Mouse (Mus musculus): ENCODE data around the gene Xpot.

The Xpot gene

DNA sequence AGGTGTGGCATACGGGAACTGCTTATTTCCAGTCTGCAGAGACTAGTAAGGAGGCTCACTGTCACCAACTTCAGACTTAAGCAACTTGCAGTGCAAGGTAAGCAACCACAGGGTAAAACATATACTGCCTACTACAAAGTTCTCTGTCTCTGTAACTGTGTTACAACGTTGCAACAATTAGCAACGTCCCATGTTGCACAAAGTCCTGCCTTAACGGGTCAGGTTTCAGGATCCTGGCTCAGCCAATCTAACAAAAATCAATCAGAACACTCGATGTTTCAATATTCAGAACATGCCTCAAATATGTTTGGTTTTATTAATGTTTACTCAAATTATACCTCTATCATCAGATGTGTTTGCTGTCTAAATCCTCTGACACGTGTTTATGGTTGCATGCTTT is 3.7 kb downstream of the Xpot start:
- no peak for DNase-seq (ENCODE audit: low read depth)

DNA sequence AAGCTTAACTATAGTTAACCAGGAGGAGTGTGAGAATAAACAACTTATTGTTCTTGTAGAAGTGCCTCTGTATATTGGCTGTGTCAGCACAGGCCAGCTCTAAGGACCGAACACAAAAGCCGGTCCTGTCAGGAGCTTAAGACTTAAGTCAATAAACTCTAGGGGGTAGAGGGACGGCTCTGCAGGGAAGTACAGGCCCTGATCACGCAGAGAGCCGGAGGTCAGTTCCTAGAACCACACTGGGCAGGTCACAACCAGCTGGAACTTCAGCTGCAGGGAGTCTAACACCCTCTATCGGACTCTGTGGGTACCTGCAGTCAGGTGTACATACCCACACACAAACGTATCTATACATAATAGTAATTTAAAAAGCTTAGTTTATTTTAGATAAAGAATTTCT is 10.2 kb downstream of the Xpot start:
- no peak for DNase-seq (ENCODE audit: low read depth)

GRCm38 (mm10) chr10:121615146-121615870 is 10.8 kb downstream of the Xpot start:
- DNase-seq (ENCODE audit: low read depth), result no peak

DNA sequence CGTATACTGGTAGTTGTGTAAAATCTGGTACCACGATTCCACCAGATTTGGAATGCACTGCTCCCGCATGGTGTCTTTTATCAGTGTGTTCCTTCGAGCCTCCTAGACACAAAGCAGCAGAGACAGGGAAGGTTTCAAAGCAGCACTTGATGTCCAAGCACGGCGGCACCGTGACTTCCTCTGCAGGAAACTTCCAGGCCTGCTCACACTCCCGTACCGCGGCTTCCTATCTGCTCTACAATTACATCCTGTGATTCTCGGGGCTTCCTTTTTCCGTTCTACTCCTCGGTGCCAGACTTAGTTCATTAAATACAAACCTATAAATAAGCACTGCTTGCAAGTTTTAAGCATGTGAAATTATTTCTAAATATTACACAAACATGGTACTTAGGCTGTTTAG is 12.6 kb downstream of the Xpot start:
- no peak for DNase-seq (ENCODE audit: low read depth)

GRCm38 (mm10) chr10:121612448-121612847 is 13.7 kb downstream of the Xpot start:
- no peak for DNase-seq (ENCODE audit: low read depth)

DNA sequence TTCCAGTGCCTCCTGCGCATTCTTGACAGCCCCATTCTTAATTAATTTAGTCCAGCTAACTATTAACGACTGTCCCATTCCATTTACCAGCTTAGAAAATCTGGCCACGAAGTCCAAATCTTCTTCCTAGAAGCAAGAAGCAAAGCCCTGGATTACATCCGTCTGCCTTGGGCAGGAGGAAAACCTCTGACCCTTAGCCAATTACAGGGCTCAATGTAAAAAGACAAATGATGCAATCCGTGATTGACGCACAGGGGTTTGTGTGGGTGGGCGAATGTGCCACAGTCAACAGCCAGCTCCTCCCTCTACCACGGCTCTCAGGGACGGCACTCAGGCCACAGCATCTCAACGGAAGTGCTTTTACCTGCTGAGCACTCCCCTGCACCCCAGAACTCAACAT is 14.5 kb downstream of the Xpot start:
- no peak for DNase-seq (ENCODE audit: low read depth)

DNA sequence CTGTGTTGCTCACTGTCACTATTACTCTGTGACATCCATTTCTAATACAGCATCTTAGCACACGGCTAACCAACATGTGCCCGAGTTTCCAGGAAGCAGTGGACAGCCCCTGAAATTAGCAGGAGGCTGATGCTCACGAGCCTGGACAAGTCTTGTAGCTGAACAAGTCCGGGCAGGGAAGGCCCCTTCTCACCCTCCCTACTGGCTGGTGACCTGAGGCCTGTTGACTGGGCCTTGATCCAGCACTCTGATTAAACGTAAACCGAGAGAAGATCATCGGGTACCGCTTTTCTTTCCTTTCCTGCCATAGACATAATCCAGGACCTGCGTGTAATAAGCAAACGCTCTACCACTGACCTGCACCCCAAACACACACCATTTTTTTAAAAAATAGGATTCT is 18.0 kb downstream of the Xpot start:
- no peak for DNase-seq (ENCODE audit: low read depth)

- DNase-seq (ENCODE audit: low read depth), result no peak
These were observed 21.3 kb downstream of the Xpot start for GRCm38 (mm10) chr10:121604632-121605344.

GRCm38 (mm10) chr10:121603556-121603955 is 22.6 kb downstream of the Xpot start:
- DNase-seq (ENCODE audit: low read depth), result no peak

DNA sequence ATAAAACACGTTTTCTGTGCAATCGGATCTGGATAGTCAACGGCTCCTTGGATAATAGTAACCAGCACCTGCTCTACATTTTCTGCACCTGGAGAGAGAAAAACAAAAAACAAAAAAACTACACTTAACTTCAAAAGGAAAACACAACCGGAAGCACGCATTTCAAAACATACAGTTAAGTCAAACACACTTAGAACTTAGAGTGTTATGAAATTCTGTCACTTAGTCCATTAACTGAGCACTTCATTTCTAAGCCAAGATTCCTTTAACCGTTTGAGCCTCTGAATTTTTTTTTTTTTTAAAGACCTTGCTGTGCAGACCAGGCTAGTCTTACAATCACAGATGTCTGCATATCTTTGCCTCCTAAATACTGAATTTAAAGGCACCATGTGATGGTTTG is 24.9 kb downstream of the Xpot start:
- DNase-seq (ENCODE audit: low read depth), result no peak

GRCm38 (mm10) chr10:121596580-121596979 is 29.6 kb downstream of the Xpot start:
- DNase-seq (ENCODE audit: low read depth), result no peak

DNA sequence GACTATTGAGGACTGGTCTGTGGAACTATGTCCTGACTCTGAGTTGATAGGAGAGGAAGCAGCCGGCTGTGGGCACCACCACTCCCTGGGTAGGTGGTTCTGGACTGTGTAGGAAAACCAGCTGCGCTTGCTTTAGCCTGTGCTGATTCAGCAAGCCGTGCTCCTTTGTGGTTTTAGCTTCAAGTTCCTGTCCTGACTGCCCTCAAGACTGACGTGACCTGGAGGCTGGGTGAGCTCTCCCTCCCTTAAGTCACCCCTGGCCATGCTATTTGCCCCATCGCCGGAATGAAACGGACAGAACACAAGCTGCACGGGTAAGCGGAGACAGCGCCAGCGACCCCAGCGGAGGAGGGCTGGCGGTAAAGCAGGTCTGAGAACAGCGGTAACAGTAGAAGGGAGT is 35.0 kb downstream of the Xpot start:
- DNase-seq (ENCODE audit: low read depth), result no peak

GRCm38 (mm10) chr10:121587371-121587840 is 38.7 kb downstream of the Xpot start:
- peak; percentile 16 for DNase-seq (ENCODE audit: low read depth)

GRCm38 (mm10) chr10:121586675-121587370 is 39.3 kb downstream of the Xpot start, which contains the start of gene Tbk1:
Tbk1 (minus strand) TSS chr10:121586787.
- DNase-seq (ENCODE audit: low read depth), result peak; percentile 78

- DNase-seq (ENCODE audit: low read depth), result peak; percentile 27
These were observed 40.1 kb downstream of the Xpot start for GRCm38 (mm10) chr10:121585791-121586642.

DNA sequence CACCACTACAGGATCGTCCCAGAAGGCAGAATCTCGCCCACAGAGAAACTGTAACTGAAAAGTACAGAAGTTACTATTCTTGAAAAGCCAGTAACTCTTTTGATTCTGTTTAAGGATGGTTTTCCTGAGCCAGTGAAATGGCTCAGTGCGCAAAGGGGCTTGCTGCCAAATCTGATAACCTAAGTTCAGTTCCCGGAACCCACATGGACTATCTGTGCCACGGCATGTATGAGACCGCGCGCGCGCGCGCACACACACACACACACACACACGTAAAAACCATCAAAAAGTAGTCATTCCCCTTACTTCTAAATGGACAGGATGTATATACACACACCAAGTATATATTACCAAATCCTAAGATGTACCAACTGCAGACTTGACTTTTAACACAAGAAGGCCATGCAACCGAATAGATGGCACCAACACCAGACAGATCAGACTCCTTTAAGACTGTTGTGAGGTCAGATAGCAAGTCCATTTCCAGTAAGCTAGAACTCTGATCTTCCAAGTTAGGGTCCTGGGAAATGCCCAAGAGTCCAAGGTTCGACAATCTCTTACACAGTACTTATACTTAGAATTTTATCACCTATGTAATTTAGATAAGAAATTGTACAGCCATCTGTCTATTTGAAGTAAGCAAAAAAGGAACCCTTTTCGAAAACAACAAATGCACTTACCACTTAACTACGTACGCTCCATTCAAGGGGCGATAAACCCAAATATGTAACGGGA is 40.9 kb downstream of the Xpot start:
- peak; percentile 16 for DNase-seq (ENCODE audit: low read depth)

DNA sequence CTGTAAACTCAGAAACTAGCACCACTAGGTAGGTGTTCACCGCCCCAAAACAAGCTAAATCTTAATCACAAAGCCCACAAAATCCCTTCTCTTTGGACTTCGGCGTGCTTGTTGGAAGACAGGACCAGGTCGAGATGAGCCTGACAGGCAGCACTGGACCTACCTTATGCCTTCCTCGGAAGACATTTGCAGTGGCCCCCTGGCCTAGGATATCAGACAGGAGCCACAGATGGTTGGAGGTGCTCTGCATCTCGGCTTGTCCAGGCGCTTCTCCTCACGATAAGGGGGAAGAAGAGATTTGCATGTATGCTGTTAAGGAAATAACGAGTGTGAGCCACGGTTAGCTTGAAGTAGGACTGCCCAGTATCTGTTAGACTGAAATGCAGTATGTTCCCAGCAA is 42.1 kb downstream of the Xpot start:
- no peak for DNase-seq (ENCODE audit: low read depth)

DNA sequence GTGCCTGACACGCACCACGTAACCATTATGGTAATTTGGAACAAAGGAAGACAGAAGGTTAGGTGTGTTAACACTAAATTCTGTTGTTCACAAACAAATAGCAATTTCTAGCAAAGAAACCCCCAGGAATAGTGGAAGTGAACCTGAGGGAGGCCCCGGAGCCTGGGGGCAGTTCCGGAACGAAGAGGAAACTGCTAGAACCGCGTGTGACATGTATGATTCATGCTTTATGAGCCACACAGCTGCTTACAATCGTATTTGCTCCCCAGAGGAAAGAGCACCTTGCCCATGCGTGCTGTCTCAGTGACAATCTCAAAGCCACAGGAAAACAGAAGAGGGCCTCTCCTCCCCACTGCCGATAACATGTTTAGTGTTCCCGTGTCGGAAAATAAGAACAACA is 43.1 kb downstream of the Xpot start:
- no peak for DNase-seq (ENCODE audit: low read depth)

DNA sequence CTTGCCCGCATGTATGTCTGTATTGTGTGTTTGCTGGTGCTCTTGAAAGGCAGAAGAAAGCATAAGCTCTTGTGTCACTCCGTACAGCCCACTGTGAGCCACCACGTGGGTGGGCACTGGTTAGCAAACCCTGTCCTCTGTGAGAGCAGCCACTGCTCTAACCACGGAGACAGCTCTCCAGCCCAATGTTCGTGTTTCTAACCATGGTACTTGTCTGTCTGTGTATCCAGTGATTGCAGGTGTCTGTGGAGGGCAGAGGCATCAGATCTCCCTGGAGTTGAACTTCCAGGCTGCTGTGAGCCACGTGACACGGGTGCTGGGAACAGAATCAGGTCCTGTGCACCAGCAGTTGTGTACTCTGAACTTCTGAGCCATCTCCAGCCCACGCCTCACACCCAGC is 43.8 kb downstream of the Xpot start:
- DNase-seq (ENCODE audit: low read depth), result no peak

DNA sequence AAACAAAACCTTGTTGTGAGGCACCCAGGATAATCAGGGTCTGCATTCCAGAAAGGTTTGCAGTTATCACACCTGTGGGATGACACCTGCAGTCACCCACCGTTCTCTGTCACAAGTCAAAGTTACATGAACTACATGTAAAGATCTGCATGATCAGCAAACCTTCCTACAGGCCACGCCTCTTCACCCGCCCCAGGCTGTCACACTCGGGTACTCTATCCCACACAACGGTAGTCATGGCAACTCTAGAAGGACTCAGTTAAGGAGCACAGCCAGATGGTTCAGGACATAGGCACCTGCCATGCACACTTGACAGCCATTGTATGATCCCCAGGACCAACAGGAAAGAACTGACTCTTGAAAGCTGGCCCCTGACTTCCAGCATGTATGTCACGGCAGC is 44.7 kb downstream of the Xpot start:
- DNase-seq (ENCODE audit: low read depth), result no peak

DNA sequence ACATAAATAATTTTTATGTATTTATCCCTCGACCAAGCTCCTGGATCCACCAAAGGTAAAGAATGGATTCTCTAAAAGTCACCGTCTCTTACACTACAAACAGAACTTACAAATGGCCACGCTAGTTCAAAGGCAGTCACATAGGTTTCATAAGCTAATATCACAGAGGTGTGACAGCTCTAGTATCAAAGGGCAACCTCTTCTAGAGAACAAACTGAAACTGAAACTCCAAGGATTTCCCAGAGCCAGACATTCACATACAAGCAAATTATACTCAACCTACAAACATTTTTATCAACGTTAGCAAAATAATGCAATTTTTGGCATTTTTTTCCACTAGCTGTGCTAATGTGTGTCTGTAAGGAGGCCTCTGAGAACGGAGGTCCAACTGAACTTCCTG is 45.8 kb downstream of the Xpot start:
- no peak for DNase-seq (ENCODE audit: low read depth)

All from c-Kit-positive CD71-positive TER-119-negative erythroid progenitor cells, embryonic 14.5 days (primary cell).